Mouse (Mus musculus) neural tube, embryonic 10.5 days (tissue): ENCODE measurements around the gene Gm11168.
"Not testable (repeated sequence)": the region's sequence is repeated elsewhere in the genome, so short reads cannot be mapped to it uniquely, and the experiment has no call there.

ENCODE experiments used
- DNase-seq: peaks from one replicate; pipeline ENCODE4 v3.0.0-alpha.2; 2017; ENCODE audit warnings: low spot score; ENCODE audit errors: extremely low spot score

Gene Gm11168

GRCm38 (mm10) chr9:3002794-3003396 is at the start of gene Gm11168:
TSS of gene Gm11168 (plus strand) at chr9:3003346.
- DNase-seq = not testable (repeated sequence)

DNA sequence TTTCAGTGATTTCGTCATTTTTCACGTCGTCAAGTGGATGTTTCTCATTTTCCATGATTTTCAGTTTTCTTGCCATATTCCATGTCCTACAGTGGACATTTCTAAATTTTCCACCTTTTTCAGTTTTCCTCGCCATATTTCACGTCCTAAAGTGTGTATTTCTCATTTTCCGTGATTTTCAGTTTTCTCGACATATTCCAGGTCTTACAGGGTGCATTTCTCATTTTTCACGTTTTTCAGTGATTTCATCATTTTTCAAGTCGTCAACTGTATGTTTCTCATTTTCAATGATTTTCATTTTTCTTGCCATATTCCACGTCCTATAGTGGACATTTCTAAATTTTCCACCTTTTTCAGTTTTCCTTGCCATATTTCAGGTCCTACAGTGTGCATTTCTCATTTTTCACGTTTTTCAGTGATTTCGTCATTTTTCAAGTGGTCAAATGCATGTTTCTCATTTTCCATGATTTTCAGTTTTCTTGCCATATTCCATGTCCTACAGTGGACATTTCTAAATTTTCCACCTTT is 2.6 kb upstream of the Gm11168 start, which contains the start of gene Gm10722:
Gene Gm10722, plus strand, starts transcription at position 478 of the 528 bp plus-strand sequence.
- peak; percentile 33 for DNase-seq

DNA sequence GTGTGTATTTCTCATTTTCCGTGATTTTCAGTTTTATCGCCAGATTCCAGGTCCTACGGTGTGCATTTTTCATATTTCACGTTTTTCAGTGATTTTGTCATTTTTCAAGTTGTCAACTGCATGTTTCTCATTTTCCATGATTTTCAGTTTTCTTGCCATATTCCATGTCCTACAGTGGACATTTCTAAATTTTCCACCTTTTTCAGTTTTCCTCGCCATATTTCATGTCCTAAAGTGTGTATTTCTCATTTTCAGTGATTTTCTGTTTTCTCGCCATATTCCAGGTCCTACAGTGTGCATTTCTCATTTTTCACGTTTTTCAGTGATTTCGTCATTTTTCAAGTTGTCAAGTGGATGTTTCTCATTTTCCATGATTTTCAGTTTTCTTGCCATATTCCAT is 2.1 kb upstream of the Gm11168 start:
- not testable (repeated sequence) for DNase-seq

GRCm38 (mm10) chr9:3001948-3002659 is 1.0 kb upstream of the Gm11168 start:
- DNase-seq = peak; percentile 63

- DNase-seq = not testable (repeated sequence)
Measured at GRCm38 (mm10) chr9:3006179-3006578, 3.0 kb downstream of the Gm11168 start.

GRCm38 (mm10) chr9:3006636-3007035 is 3.5 kb downstream of the Gm11168 start:
- not testable (repeated sequence) for DNase-seq

- peak; percentile 15 for DNase-seq
Measured at GRCm38 (mm10) chr9:3007272-3007671, 4.1 kb downstream of the Gm11168 start.

DNA sequence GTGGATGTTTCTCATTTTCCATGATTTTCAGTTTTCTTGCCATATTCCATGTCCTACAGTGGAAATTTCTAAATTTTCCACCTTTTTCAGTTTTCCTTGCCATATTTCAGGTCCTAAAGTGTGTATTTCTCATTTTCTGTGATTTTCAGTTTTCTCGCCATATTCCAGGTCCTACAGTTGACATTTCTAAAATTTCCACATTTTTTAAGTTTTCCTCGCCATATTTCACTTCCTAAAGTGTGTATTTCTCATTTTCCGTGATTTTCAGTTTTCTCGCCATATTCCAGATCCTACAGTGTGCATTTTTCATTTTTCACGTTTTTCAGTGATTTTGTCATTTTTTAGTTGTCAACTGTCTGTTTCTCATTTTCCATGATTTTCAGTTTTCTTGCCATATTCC is 6.2 kb downstream of the Gm11168 start:
- not testable (repeated sequence) for DNase-seq

DNA sequence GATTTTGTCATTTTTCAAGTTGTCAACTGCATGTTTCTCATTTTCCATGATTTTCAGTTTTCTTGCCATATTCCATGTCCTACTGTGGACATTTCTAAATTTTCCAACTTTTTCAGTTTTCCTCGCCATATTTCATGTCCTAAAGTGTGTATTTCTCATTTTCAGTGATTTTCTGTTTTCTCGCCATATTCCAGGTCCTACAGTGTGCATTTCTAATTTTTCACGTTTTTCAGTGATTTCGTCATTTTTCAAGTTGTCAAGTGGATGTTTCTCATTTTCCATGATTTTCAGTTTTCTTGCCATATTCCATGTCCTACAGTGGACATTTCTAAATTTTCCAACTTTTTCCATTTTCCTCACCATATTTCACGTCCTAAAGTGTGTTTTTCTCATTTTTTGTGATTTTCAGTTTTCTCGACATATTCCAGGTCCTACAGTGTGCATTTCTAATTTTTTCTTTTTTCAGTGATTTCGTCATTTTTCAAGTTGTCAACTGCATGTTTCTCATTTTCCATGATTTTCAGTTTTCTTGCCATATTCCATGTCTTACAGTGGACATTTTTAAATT is 9.0 kb downstream of the Gm11168 start:
- not testable (repeated sequence) for DNase-seq

DNA sequence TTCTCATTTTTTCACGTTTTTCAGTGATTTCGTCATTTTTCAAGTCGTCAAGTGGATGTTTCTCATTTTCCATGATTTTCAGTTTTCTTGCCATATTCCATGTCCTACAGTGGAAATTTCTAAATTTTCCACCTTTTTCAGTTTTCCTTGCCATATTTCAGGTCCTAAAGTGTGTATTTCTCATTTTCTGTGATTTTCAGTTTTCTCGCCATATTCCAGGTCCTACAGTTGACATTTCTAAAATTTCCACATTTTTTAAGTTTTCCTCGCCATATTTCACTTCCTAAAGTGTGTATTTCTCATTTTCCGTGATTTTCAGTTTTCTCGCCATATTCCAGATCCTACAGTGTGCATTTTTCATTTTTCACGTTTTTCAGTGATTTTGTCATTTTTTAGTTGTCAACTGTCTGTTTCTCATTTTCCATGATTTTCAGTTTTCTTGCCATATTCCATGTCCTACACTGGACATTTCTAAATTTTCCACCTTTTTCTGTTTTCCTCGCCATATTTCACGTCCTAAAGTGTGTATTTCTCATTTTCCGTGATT is 9.7 kb downstream of the Gm11168 start, which contains the start of gene Gm10721:
Gene Gm10721, plus strand, starts transcription at position 408 of the 547 bp plus-strand sequence.
- not testable (repeated sequence) for DNase-seq

GRCm38 (mm10) chr9:3015354-3015753 is 12.2 kb downstream of the Gm11168 start, which contains the start of gene Gm10720:
TSS of gene Gm10720 (plus strand) at chr9:3015654.
- not testable (repeated sequence) for DNase-seq

DNA sequence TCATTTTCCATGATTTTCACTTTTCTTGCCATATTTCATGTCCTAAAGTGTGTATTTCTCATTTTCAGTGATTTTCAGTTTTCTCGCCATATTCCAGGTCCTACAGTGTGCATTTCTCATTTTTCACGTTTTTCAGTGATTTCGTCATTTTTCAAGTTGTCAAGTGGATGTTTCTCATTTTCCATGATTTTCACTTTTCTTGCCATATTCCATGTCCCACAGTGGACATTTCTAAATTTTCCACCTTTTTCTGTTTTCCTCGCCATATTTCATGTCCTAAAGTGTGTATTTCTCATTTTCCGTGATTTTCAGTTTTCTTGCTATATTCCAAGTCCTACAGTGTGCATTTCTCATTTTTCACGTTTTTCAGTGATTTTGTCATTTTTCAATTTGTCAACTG is 12.8 kb downstream of the Gm11168 start:
- not testable (repeated sequence) for DNase-seq

- DNase-seq = not testable (repeated sequence)
Measured at GRCm38 (mm10) chr9:3017108-3017507, 14.0 kb downstream of the Gm11168 start, which contains the start of gene Gm10719. TSS of gene Gm10719 (plus strand) at chr9:3017408.

DNA sequence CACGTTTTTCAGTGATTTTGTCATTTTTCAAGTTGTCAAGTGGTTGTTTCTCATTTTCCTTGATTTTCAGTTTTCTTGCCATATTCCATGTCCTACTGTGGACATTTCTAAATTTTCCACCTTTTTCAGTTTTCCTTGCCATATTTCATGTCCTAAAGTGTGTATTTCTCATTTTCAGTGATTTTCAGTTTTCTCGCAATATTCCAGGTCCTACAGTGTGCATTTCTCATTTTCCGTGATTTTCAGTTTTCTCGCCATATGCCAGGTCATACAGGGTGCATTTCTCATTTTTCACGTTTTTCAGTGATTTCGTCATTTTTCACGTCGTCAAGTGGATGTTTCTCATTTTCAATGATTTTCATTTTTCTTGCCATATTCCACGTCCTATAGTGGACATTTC is 15.8 kb downstream of the Gm11168 start:
- DNase-seq = not testable (repeated sequence)

GRCm38 (mm10) chr9:3019835-3020727 is 16.9 kb downstream of the Gm11168 start:
- not testable (repeated sequence) for DNase-seq

DNA sequence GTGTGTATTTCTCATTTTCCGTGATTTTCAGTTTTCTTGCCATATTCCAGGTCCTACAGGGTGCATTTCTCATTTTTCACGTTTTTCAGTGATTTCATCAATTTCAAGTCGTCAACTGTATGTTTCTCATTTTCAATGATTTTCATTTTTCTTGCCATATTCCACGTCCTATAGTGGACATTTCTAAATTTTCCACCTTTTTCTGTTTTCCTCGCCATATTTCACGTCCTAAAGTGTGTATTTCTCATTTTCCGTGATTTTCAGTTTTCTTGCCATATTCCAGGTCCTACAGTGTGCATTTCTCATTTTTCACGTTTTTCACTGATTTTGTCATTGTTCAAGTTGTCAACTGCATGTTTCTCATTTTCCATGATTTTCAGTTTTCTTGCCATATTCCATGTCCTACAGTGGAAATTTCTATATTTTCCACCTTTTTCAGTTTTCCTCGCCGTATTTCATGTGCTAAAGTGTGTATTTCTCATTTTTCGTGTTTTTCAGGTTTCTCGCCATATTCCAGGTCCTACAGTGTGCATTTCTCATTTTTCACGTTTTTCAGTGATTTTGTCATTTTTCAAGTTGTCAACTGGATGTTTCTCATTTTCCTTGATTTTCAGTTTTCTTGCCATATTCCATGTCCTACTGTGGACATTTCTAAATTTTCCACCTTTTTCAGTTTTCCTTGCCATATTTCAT is 19.3 kb downstream of the Gm11168 start:
- peak; percentile 15 for DNase-seq

DNA sequence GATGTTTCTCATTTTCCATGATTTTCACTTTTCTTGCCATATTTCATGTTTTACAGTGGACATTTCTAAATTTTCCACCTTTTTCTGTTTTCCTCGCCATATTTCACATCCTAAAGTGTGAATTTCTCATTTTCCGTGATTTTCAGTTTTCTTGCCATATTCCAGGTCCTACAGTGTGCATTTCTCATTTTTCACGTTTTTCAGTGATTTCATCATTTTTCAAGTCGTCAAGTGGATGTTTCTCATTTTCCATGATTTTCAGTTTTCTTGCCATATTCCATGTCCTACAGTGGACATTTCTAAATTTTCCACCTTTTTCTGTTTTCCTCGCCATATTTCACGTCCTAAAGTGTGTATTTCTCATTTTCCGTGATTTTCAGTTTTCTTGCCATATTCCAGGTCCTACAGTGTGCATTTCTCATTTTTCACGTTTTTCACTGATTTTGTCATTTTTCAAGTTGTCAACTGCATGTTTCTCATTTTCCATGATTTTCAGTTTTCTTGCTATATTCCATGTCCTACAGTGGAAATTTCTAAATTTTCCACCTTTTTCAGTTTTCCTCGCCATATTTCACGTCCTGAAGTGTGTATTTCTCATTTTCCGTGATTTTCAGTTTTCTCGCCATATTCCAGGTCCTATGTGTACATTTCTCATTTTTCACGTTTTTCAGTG is 20.3 kb downstream of the Gm11168 start, which contains the start of gene Gm10718:
Gene Gm10718, plus strand, starts transcription at position 236 of the 673 bp plus-strand sequence.
- DNase-seq = not testable (repeated sequence)

- not testable (repeated sequence) for DNase-seq
Measured at GRCm38 (mm10) chr9:3023985-3024648, 21.0 kb downstream of the Gm11168 start.
